Mouse (Mus musculus) forebrain, embryonic 14.5 days (tissue): ENCODE measurements around the gene P4hb. TPM values are rescaled to one million over a fixed set of nuclear protein-coding genes. Genes with fewer than 3 reads are reported as not detected.
A peak's percentile ranks its signal among the peaks of the same experiment; 100 is the strongest.

ENCODE experiments used
- ATAC-seq: fragments of 200-750 bp; cut with Nextera tagmentation; 2 replicates; pipeline ENCODE4 v1.8.0; 2017; ENCODE audit warnings: mild to moderate bottlenecking, moderate library complexity
- DNase-seq: peaks from one replicate; pipeline ENCODE4 v3.0.0-alpha.2; 2015; ENCODE audit warnings: low spot score
- H3K27ac ChIP-seq: fragments of 300-500 bp; sonication (generic); 2 replicates; pipeline ENCODE4 v1.5.1; 2014; ENCODE audit warnings: low read depth, mild to moderate bottlenecking, control low read depth, low read length, moderate library complexity
- H3K27me3 ChIP-seq: fragments of 300-500 bp; sonication (generic); replicated peaks from 2 replicates; pipeline ENCODE4 v1.6.1; 2014; ENCODE audit warnings: low read length, control low read depth, mixed read lengths; ENCODE audit not compliant: control insufficient read depth, insufficient read depth
- H3K36me3 ChIP-seq: fragments of 300-500 bp; sonication (generic); 2 replicates; pipeline ENCODE4 v1.6.1; 2014; ENCODE audit warnings: low read length, control low read depth; ENCODE audit not compliant: control insufficient read depth, insufficient read depth
- H3K4me1 ChIP-seq: fragments of 300-500 bp; sonication (generic); 2 replicates; pipeline ENCODE4 v1.6.1; 2014; ENCODE audit warnings: antibody characterized with exemption, low read length, control low read depth; ENCODE audit not compliant: control insufficient read depth, insufficient read depth
- H3K4me2 ChIP-seq: fragments of 300-500 bp; sonication (generic); 2 replicates; pipeline ENCODE4 v1.6.1; 2014; ENCODE audit warnings: mild to moderate bottlenecking, control low read depth, low read length
- H3K4me3 ChIP-seq: fragments of 300-500 bp; sonication (generic); 2 replicates; pipeline ENCODE4 v1.5.1; 2014; ENCODE audit warnings: low read depth, low read length, control low read depth
- H3K9ac ChIP-seq: fragments of 300-500 bp; sonication (generic); 2 replicates; pipeline ENCODE4 v1.6.1; 2014; ENCODE audit warnings: mild to moderate bottlenecking, low read length, control low read depth, moderate library complexity
- H3K9me3 ChIP-seq: fragments of 300-500 bp; sonication (generic); replicated peaks from 2 replicates; pipeline ENCODE4 v1.6.1; 2016; ENCODE audit warnings: low read length, control low read depth, mixed read lengths; ENCODE audit not compliant: control insufficient read depth
- WGBS: fragments of 180-500 bp; shearing (Covaris S2); extraction: QIAGEN DNeasy Blood & Tissue Kit; methylation state at CpG from one replicate; pipeline ENCODE4 v1.1.7; 2014; 5-methylcytosine and 5-hydroxymethylcytosine counted together
- polyA plus RNA-seq: library from polyadenylated mRNA; unstranded; fragments of >200 nt; fragmentation: Nextera tagmentation; extraction: Ambion mirVana; gene quantifications from 2 replicates; pipeline ENCODE4 v1.2.1, GENCODE M21; 2014

P4hb gene
- polyA plus RNA-seq, 1 experiment from 2014 or later, result 332 TPM

DNA sequence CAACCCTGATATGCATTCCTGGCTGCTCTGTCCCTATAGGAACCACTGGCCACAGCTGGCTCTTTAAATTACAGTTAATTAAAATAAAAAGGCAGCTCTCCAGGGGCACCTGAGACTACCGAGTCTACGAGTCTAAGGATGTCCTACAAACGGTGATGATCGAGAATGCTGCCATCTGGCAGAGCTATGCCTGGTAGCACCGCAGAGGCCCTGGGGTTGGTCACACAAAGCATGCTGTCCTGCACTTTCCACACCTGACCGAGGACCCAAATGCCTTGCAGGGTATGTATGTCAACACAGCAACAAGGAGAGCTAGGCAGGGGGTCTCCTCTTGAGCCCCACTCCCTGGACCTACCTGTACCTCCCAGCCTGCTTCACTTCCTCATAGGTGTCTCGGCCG, 40.9 kb upstream of the P4hb start:
- Histone ChIP-seq H3K4me1 (peaks cover 8% of the 10 kb centered on the region), H3K9me3 (no peaks in the 10 kb centered on the region), H3K27ac (no peak overlapping the region), H3K9ac (no peak overlapping the region), H3K27me3 (0 out of 2 replicates have a peak, but pooled peaks cover 3% of the 10 kb centered on the region), H3K4me2 (no peak overlapping the region), H3K36me3 (peaks cover 60% of the 10 kb centered on the region), H3K4me3 (no peak overlapping the region)
- ATAC-seq (no peak), DNase-seq (no peak)
- WGBS, result 86% methylated on average over 8 of the region's 8 CpGs

DNA sequence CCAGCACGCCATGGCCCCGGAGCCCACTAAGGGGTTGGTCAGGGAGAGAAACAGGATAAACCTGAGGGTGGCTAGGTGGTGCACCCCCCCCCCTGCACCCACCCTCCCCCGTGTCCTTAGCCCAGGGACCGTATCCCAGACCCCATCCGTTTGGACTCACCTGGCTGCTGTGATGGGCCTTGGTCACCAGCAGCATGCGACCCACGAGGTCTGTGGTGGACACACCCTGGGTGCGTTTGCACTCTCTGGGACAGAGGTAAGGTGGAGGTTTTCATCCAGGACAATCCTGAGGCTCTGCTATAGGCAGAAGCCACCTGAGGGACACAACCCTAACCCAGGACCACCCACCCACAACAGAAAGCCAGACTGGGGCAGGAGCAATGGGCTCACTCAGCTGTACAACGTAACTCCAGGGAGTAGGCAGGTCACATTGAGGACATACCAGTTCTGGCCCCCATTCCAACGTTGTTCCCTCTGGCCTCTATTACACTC, 40.5 kb upstream of the P4hb start:
- no peak for ATAC-seq
- no peak for DNase-seq
- WGBS, result 86% methylated on average over 10 of the region's 10 CpGs

DNA sequence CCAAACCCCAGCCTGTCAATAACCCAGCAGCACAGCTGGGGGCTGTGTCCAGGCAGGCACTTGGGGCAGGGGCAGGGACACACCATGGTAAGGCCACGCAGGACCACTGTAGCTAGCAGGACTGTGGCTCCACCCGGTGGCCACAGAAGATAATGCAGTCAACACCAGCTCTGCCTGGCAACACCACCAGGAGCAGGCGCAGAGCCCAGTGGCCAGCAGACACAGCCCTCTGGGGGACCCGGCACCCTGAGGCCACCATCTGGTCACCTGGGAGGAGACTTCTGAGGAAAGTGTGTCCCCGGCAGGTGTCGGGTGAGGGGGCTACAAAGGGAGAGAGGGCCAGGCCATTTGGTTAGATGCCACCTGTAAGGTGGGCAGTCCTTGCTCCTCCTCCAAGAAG, 39.7 kb upstream of the P4hb start:
- Histone ChIP-seq H3K9ac (no peak overlapping the region), H3K9me3 (no peaks in the 10 kb centered on the region), H3K27ac (no peak overlapping the region), H3K4me3 (no peak overlapping the region), H3K36me3 (peaks cover 50% of the 10 kb centered on the region), H3K4me2 (no peak overlapping the region), H3K27me3 (0 out of 2 replicates have a peak, but pooled peaks cover 9% of the 10 kb centered on the region), H3K4me1 (peaks cover 12% of the 10 kb centered on the region)
- DNase-seq (peak; percentile 62), ATAC-seq (no peak)
- WGBS, result 44% methylated on average over 6 of the region's 6 CpGs

More for the DNA sequence above, 40.5 kb upstream of the P4hb start:
- no peaks in the 10 kb centered on the region for H3K9me3 ChIP-seq
- H3K4me1 ChIP-seq, result peaks cover 9% of the 10 kb centered on the region
- no peak overlapping the region for H3K4me3 ChIP-seq
- 0 out of 2 replicates have a peak, but pooled peaks cover 8% of the 10 kb centered on the region for H3K27me3 ChIP-seq
- no peak overlapping the region for H3K27ac ChIP-seq
- H3K36me3 ChIP-seq, result peaks cover 55% of the 10 kb centered on the region
- H3K4me2 ChIP-seq, result no peak overlapping the region
- H3K9ac ChIP-seq, result no peak overlapping the region

DNA sequence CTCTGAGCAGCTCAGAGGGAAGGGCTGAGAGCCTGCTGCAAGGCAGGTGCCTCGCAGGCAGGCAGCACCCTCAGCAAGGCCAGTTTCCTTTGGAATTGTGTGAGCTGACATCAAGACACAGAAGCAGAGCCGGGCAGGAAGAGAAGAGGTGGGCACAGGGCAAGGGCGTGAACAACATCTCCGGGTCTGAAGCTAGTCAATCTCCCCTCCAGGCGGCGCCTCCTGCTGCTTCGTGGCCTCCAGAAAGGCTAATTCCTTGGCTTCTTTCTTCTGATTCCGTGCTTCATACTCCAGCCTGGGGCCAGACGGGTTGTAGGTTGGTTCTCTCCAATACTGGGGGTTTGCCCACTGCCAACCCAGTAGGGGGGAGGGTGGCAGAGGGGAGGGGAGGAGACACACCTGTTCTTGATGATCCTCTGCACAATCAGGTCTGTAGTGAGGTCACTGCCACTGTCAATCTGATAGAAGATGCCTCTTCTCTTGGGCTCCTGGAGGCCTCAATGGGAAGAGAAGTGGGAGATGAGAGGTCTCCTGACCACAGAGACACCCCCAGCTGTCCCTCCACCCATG, 37.5 kb upstream of the P4hb start:
- peaks cover 66% of the 10 kb centered on the region for H3K36me3 ChIP-seq
- 83% methylated on average over 9 of the region's 9 CpGs for WGBS
- DNase-seq, result no peak

DNA sequence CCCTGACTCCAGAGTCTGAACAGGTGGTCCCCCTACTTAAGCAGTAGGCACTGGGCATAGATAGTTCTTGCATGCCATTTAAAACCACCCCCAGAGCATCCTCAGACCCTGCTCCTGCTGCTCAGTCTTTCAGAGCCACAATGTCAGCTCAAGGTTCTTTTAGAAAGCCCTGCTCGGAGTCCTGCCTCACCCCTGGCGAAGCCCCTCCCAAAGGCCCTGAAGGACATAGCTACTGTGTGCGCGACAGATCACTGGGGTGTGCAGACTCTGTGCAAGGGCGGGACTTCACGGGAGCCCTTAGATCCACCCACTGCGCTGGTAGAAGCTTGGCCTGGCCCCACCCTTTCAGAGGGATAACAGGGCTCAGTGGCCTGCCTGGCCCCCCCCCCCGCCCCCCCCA, 36.2 kb upstream of the P4hb start:
- H3K27ac ChIP-seq, result no peak overlapping the region
- no peak overlapping the region for H3K9ac ChIP-seq
- DNase-seq (no peak), ATAC-seq (no peak)
- H3K4me1 ChIP-seq, result peaks cover 4% of the 10 kb centered on the region; the same call in 1 of the 2 replicates
- 0 out of 2 replicates have a peak, but pooled peaks cover 9% of the 10 kb centered on the region for H3K27me3 ChIP-seq
- no peaks in the 10 kb centered on the region for H3K9me3 ChIP-seq
- H3K4me2 ChIP-seq, result no peak overlapping the region
- peaks cover 74% of the 10 kb centered on the region for H3K36me3 ChIP-seq
- 28% methylated on average over 8 of the region's 8 CpGs for WGBS
- H3K4me3 ChIP-seq, result no peak overlapping the region

More for the DNA sequence above, 37.5 kb upstream of the P4hb start:
- 0 out of 2 replicates have a peak, but pooled peaks cover 9% of the 10 kb centered on the region for H3K27me3 ChIP-seq
- no peaks in the 10 kb centered on the region for H3K9me3 ChIP-seq
- H3K4me2 ChIP-seq, result no peak overlapping the region
- no peak for ATAC-seq
- H3K27ac ChIP-seq, result no peak overlapping the region
- H3K4me3 ChIP-seq, result no peak overlapping the region
- H3K4me1 ChIP-seq, result peaks cover 4% of the 10 kb centered on the region; the same call in 1 of the 2 replicates
- no peak overlapping the region for H3K9ac ChIP-seq

DNA sequence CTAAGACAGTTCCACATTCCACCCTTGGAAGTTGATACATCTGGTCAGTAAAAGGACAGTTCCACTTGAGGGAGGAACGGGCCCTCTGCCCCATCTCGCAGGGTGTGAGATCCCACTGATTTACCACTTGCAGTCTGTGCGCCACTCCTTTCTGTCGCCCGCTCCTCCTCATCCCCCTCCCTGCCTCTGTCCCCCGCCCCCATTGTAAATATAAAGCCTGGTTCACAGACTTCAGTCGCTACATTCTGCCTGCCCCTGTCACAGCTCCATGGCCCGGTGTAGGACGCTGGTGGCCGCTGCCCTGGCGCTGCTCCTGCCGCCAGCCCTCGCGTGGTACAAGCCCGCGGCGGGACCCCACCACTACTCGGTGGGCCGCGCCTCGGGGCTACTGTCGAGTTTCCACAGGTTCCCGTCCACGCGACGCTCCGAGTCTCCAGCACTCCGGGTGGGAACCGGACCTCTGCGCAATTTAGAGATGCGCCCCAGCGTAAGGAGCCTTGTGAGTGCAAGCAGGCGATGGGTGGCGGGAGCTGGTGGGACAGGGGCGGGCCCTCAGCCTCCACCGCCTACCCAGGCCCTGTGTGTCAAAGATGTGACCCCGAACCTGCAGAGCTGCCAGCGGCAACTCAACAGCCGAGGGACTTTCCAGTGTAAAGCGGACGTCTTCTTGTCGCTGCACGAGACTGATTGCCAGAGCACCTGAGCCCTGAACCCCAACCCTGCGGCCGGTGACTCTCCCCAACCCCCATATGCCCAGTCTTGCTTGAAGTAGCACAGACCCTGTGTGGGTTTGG, 35.4 kb upstream of the P4hb start, which contains the start of gene Npb:
TSS of gene Npb (plus strand) at position 237 of the 794 bp plus-strand sequence.
- H3K4me3 ChIP-seq, result 0 out of 2 replicates have a peak within 1 kb of the TSS, but pooled peaks have one; percentile 9
- WGBS, result 8% methylated on average over 45 of the region's 45 CpGs
- H3K4me1 ChIP-seq, result peaks cover 4% of the 10 kb centered on the region; the same call in 1 of the 2 replicates
- H3K4me2 ChIP-seq, result peak within 1 kb of the TSS; percentile 35
- DNase-seq (no peak), ATAC-seq (no peak)
- no peaks in the 10 kb centered on the region for H3K9me3 ChIP-seq
- peak within 1 kb of the TSS; percentile 37 for H3K9ac ChIP-seq
- 0 out of 2 replicates have a peak, but pooled peaks cover 9% of the 10 kb centered on the region for H3K27me3 ChIP-seq
- no peak within 1 kb of the TSS for H3K27ac ChIP-seq
- peaks cover 76% of the 10 kb centered on the region for H3K36me3 ChIP-seq

DNA sequence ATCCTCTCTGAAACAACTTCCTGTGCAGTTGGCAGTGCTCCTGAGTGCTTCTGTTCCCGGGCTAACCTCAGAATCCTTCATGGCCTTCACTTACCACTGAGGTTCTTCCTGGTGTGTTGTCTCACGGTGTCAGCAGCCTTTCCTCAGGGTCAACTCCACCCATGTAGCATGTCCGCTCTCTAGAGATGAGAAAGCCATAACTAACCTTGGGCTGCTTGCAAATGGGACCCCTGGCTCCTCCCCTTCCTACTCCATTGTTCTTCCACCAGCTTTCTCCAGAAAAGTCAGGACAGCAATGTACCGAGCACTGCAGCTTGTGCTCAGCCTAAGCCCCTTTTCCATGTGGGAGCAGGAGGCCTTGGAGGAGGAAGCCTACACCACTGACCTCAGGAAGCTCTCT, 33.7 kb upstream of the P4hb start:
- WGBS, result 77% methylated on average over 4 of the region's 4 CpGs
- no peak overlapping the region for H3K9ac ChIP-seq
- no peak for DNase-seq
- no peak overlapping the region for H3K4me2 ChIP-seq
- H3K27ac ChIP-seq, result no peak overlapping the region
- H3K4me1 ChIP-seq, result peaks cover 4% of the 10 kb centered on the region; the same call in 1 of the 2 replicates
- peaks cover 73% of the 10 kb centered on the region for H3K36me3 ChIP-seq
- no peaks in the 10 kb centered on the region for H3K9me3 ChIP-seq
- no peak overlapping the region for H3K4me3 ChIP-seq
- no peak for ATAC-seq
- H3K27me3 ChIP-seq, result 0 out of 2 replicates have a peak, but pooled peaks cover 9% of the 10 kb centered on the region

DNA sequence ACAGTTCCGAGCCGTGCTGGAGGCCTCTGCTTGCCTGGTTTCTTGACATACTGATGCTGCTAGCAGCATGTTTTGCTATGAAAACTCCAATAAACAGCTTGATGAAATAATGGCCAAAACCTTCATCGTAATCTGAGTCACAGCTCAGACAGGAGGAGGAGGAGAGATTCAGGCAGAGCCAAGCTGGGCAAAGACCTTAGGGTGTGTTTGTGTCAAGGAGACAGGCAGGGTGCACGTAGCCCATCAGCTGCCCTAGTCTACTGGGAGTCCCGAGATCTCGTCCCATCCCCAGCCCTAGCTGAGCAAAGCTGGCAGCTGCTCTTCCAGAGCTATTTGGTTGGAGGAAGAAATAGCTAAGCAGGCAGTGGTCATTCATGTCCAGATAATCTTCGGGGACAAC, 32.6 kb upstream of the P4hb start:
- Histone ChIP-seq H3K4me3 (no peak overlapping the region), H3K9ac (no peak overlapping the region), H3K4me2 (no peak overlapping the region), H3K36me3 (peaks cover 67% of the 10 kb centered on the region), H3K9me3 (no peaks in the 10 kb centered on the region), H3K4me1 (peaks cover 4% of the 10 kb centered on the region; the same call in 1 of the 2 replicates), H3K27ac (no peak overlapping the region), H3K27me3 (0 out of 2 replicates have a peak, but pooled peaks cover 9% of the 10 kb centered on the region)
- no peak for ATAC-seq
- DNase-seq, result no peak
- WGBS, result 90% methylated on average over 7 of the region's 7 CpGs
